Mouse (Mus musculus) CH12.LX (cell line): ENCODE measurements around the gene Olfr954. TPM values are rescaled to one million over a fixed set of nuclear protein-coding genes. Genes with fewer than 3 reads are reported as not detected.

Experiments
- DNase-seq: peaks from one replicate; pipeline ENCODE4 v3.0.0-alpha.2; 2013; ENCODE audit errors: extremely low read depth
- H3K27ac ChIP-seq: 2 replicates; pipeline ENCODE4 v1.5.1; 2012; ENCODE audit warnings: low read depth, mild to moderate bottlenecking, control low read depth, moderate library complexity; ENCODE audit not compliant: insufficient read depth
- H3K27me3 ChIP-seq: replicated peaks from 2 replicates; pipeline ENCODE3; 2012; ENCODE audit warnings: inconsistent platforms
- H3K36me3 ChIP-seq, 2 experiments: replicated peaks in 1 of 2; 2 replicates each; pipeline versions ENCODE3 to v1.6.1; 2012; ENCODE audit warnings: inconsistent platforms in 1 of 2, low read length in 1 of 2, mild to moderate bottlenecking in 1 of 2, mixed read lengths in 1 of 2, moderate library complexity in 1 of 2; ENCODE audit not compliant: control insufficient read depth in 1 of 2, insufficient read depth in 1 of 2
- H3K4me1 ChIP-seq, 2 experiments: 2 replicates each; pipeline ENCODE4 v1.6.1; 2012; ENCODE audit warnings: inconsistent platforms in 1 of 2, moderate library complexity in 1 of 2; ENCODE audit not compliant: insufficient read depth in 2 of 2, control insufficient read depth in 1 of 2
- H3K4me2 ChIP-seq: 2 replicates; pipeline ENCODE4 v1.6.1; 2012; ENCODE audit warnings: low read depth, mild to moderate bottlenecking, control low read depth; ENCODE audit not compliant: poor library complexity, insufficient read depth, severe bottlenecking
- H3K4me3 ChIP-seq, 3 experiments: fragments of 150-350 bp in 1 of 3; sonication (generic) in 1 of 3; replicated peaks in 1 of 3; 2 replicates each; pipeline versions ENCODE3 to v1.5.1; 2011 to 2012; ENCODE audit warnings: low read depth in 2 of 3, low read length in 2 of 3, mild to moderate bottlenecking in 2 of 3, moderate library complexity in 2 of 3, control low read depth in 1 of 3, improper control_type of control experiment in 1 of 3, inconsistent platforms in 1 of 3, mixed read lengths in 1 of 3; ENCODE audit not compliant: poor library complexity in 1 of 3
- H3K79me2 ChIP-seq: replicated peaks from 2 replicates; pipeline ENCODE4 v1.6.1; 2012; ENCODE audit warnings: mild to moderate bottlenecking, moderate library complexity; ENCODE audit not compliant: control insufficient read depth, poor library complexity, insufficient read depth, severe bottlenecking; ENCODE audit errors: extremely low read depth
- H3K9ac ChIP-seq: 2 replicates; pipeline ENCODE4 v1.6.1; 2012; ENCODE audit warnings: low read depth, mild to moderate bottlenecking, control low read depth, moderate library complexity; ENCODE audit not compliant: insufficient read depth
- H3K9me3 ChIP-seq: replicated peaks from 2 replicates; pipeline ENCODE3; 2012; ENCODE audit warnings: low read length, inconsistent platforms, mixed read lengths
- CHD1 ChIP-seq: IDR thresholded peaks from 2 replicates; pipeline ENCODE4 v1.6.1; 2012; ENCODE audit warnings: low read depth, low read length, improper control_type of control experiment, inconsistent platforms
- CHD2 ChIP-seq: IDR thresholded peaks from 2 replicates; pipeline ENCODE4 v1.6.1; 2011; ENCODE audit warnings: low read length, improper control_type of control experiment
- CTCF ChIP-seq, 2 experiments: IDR thresholded peaks in 1 of 2; conservative IDR thresholded peaks in 1 of 2; 2 replicates each; pipeline ENCODE4 v1.5.1; 2011 to 2012; ENCODE audit warnings: low read depth in 2 of 2, low read length in 2 of 2, improper control_type of control experiment in 1 of 2, inconsistent platforms in 1 of 2, mild to moderate bottlenecking in 1 of 2, moderate library complexity in 1 of 2
- E2F4 ChIP-seq: IDR thresholded peaks from 2 replicates; pipeline ENCODE4 v1.6.1; 2011; ENCODE audit warnings: low read depth, low read length, improper control_type of control experiment; ENCODE audit not compliant: insufficient replicate concordance
- EP300 ChIP-seq: IDR thresholded peaks from 2 replicates; pipeline ENCODE4 v1.6.1; 2011; ENCODE audit warnings: low read length, improper control_type of control experiment
- ETS1 ChIP-seq: conservative IDR thresholded peaks from 2 replicates; pipeline ENCODE4 v1.6.1; 2012; ENCODE audit warnings: low read depth, mild to moderate bottlenecking, inconsistent platforms, low read length, improper control_type of control experiment, moderate library complexity
- GABPA ChIP-seq: IDR thresholded peaks from 2 replicates; pipeline ENCODE4 v1.6.1; 2012; ENCODE audit warnings: low read depth, low read length, improper control_type of control experiment, inconsistent platforms; ENCODE audit not compliant: insufficient replicate concordance
- IRF4 ChIP-seq: IDR thresholded peaks from 2 replicates; pipeline ENCODE4 v1.6.1; 2014; ENCODE audit warnings: low read depth, mild to moderate bottlenecking, inconsistent platforms, low read length, improper control_type of control experiment
- JUN ChIP-seq: IDR thresholded peaks from 2 replicates; pipeline ENCODE4 v1.6.1; 2011; ENCODE audit warnings: low read depth, mild to moderate bottlenecking, low read length, improper control_type of control experiment, moderate library complexity; ENCODE audit not compliant: insufficient read depth
- KAT2A ChIP-seq: IDR thresholded peaks from 2 replicates; pipeline ENCODE4 v1.6.1; 2012; ENCODE audit warnings: low read length, improper control_type of control experiment, inconsistent platforms; ENCODE audit not compliant: insufficient replicate concordance
- MAFK ChIP-seq: IDR thresholded peaks from 2 replicates; pipeline ENCODE4 v1.6.1; 2011; ENCODE audit warnings: low read length, improper control_type of control experiment; ENCODE audit not compliant: insufficient replicate concordance
- MAZ ChIP-seq: IDR thresholded peaks from 2 replicates; pipeline ENCODE4 v1.6.1; 2012; ENCODE audit warnings: low read depth, mild to moderate bottlenecking, inconsistent platforms, low read length, improper control_type of control experiment, moderate library complexity
- MEF2A ChIP-seq: IDR thresholded peaks from 2 replicates; pipeline ENCODE4 v1.6.1; 2014; ENCODE audit warnings: low read depth, mild to moderate bottlenecking, inconsistent platforms, low read length, improper control_type of control experiment, borderline replicate concordance
- MXI1 ChIP-seq: IDR thresholded peaks from 2 replicates; pipeline ENCODE4 v1.6.1; 2011; ENCODE audit warnings: mild to moderate bottlenecking, low read depth, low read length, improper control_type of control experiment
- MYC ChIP-seq: IDR thresholded peaks from 2 replicates; pipeline ENCODE4 v1.6.1; 2011; ENCODE audit warnings: low read depth, mild to moderate bottlenecking, improper control_type of control experiment, low read length
- NELFE ChIP-seq: IDR thresholded peaks from 2 replicates; pipeline ENCODE4 v1.6.1; 2011; ENCODE audit warnings: low read depth, low read length, improper control_type of control experiment
- NRF1 ChIP-seq: IDR thresholded peaks from 2 replicates; pipeline ENCODE4 v1.6.1; 2014; ENCODE audit warnings: low read depth, mild to moderate bottlenecking, inconsistent platforms, low read length, improper control_type of control experiment, moderate library complexity
- PAX5 ChIP-seq: IDR thresholded peaks from 2 replicates; pipeline ENCODE4 v1.6.1; 2012; ENCODE audit warnings: low read length, inconsistent platforms, mixed read lengths
- POLR2AphosphoS2 ChIP-seq: IDR thresholded peaks from 2 replicates; pipeline ENCODE4 v1.6.1; 2011; ENCODE audit warnings: low read depth, low read length, improper control_type of control experiment
- RCOR1 ChIP-seq: conservative IDR thresholded peaks from 2 replicates; pipeline ENCODE4 v1.6.1; 2012; ENCODE audit warnings: low read depth, mild to moderate bottlenecking, inconsistent platforms, low read length, improper control_type of control experiment
- TCF12 ChIP-seq: IDR thresholded peaks from 2 replicates; pipeline ENCODE4 v1.6.1; 2014; ENCODE audit warnings: low read depth, mild to moderate bottlenecking, inconsistent platforms, low read length, improper control_type of control experiment
- USF1 ChIP-seq: IDR thresholded peaks from 2 replicates; pipeline ENCODE4 v1.6.1; 2014; ENCODE audit warnings: low read depth, mild to moderate bottlenecking, inconsistent platforms, low read length, improper control_type of control experiment
- ZKSCAN1 ChIP-seq: IDR thresholded peaks from 2 replicates; pipeline ENCODE4 v1.6.1; 2012; ENCODE audit warnings: low read depth, inconsistent platforms, low read length, improper control_type of control experiment, borderline replicate concordance
- dilution Hi-C: fragments of 300-500 bp; cut with MboI; formaldehyde crosslinking; loops from 2 replicates; pipeline ENCODE4 v1.14.3; 2020; ENCODE audit warnings: low sequenced_read_pairs; ENCODE audit not compliant: extremely low pct_unique_long_range_greater_than_20kb, extremely low pct_ligation_motif_present
- in situ Hi-C: fragments of 300-500 bp; cut with MboI; formaldehyde crosslinking; loops from 3 replicates; pipeline ENCODE4 v1.14.3; 2019; ENCODE audit warnings: low sequenced_read_pairs, low pct_ligation_motif_present, low pct_unique_long_range_greater_than_20kb, mixed read lengths
- polyA plus RNA-seq: library from polyadenylated mRNA; unstranded; fragments of >175 nt; gene quantifications from 2 replicates; pipeline ENCODE4 v1.2.1, GENCODE M21; 2012; ENCODE audit warnings: low read depth; ENCODE audit not compliant: insufficient read length
- total RNA-seq, 2 experiments: library from RNA; depleted of rRNA; stranded (reverse); fragments of 300-350 nt in 1 of 2; fragments of >200 nt in 1 of 2; gene quantifications; 2 replicates each; pipeline ENCODE4 v1.2.3; 2012 to 2014

Gene Olfr954
- total RNA-seq (2012; rRNA removed) (not detected in 2 replicates), total RNA-seq (2014; rRNA removed) (not detected in 2 replicates), polyA plus RNA-seq (not detected in 2 replicates)

DNA sequence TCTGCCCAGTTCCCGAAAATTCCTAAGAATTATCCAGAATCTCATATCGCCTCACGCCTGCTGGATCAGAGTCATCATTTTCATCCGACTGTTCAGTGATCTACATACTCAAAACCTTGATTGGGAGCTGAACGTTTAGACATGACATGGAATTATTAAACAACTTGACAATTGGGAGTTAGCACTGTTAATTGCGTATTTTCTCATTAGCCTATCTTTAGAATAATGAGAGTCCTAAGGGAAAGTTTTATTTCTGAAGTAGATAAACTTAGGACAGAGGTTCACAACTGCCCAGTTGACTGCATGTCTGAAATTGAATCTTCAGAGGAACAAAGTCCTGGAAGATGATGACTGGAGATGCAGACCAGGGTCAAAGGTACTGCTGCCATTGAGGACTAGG, at the start of gene Olfr954:
Gene Olfr954, plus strand, starts transcription at position 301 of the 400 bp plus-strand sequence.
- H3K27ac ChIP-seq = no peak within 1 kb of the TSS
- no peak within 1 kb of the TSS for H3K9ac ChIP-seq
- H3K4me3 ChIP-seq = no peak within 1 kb of the TSS
- dilution Hi-C loops (no loop called here), in situ Hi-C loops (no loop called here)
- H3K36me3 ChIP-seq = no peaks in the 10 kb centered on the region
- H3K27me3 ChIP-seq = no peaks in the 10 kb centered on the region
- no peaks in the 10 kb centered on the region for H3K4me1 ChIP-seq
- TF ChIP-seq CTCF (conservative IDR thresholded peaks at IDR 0.05 in 1 of 2, IDR thresholded peaks at IDR 0.05 in 1 of 2; ENCODE audit: low read depth in 2 of 2, low read length in 2 of 2) (no peak), KAT2A (no peak), MAZ (no peak), EP300 (no peak), MEF2A (no peak), CHD1 (no peak), MYC (no peak), JUN (no peak), TCF12 (no peak), PAX5 (no peak), IRF4 (no peak), CHD2 (no peak), GABPA (no peak), POLR2AphosphoS2 (no peak), NELFE (no peak)
- H3K4me2 ChIP-seq = no peak within 1 kb of the TSS
- H3K79me2 ChIP-seq = no peaks in the 10 kb centered on the region
- H3K9me3 ChIP-seq = no peaks in the 10 kb centered on the region
- DNase-seq = no peak

DNA sequence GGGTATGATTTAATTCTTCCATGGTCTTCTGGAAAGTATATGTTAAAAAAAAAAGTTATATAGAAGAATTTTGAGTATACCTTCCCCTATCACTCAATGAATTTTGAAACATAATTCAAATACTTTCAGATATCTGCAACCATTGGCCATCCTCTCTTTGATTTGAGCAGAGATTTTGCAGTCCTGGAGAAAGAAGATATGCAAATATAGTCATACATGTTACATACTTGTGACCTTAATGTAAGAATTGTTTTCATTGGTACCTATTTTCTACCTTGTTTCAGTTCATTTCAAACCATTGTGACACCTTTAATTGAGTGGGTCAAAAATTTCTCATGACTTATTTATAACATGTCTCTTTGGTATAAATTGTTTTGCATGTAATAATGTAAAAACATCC, 29.5 kb upstream of the Olfr954 start, which contains the start of gene Olfr952:
Gene Olfr952, minus strand, starts transcription at position 101 of the 400 bp plus-strand sequence.
- TF ChIP-seq USF1 (no peak), ZKSCAN1 (no peak), TCF12 (no peak), RCOR1 (no peak), NRF1 (no peak), MXI1 (no peak), E2F4 (no peak), ETS1 (no peak), KAT2A (no peak), MAFK (no peak), CHD2 (no peak)
- H3K9ac ChIP-seq = no peak within 1 kb of the TSS
- in situ Hi-C loops (no loop called here), dilution Hi-C loops (no loop called here)
- H3K79me2 ChIP-seq = no peaks in the 10 kb centered on the region
- H3K4me2 ChIP-seq = no peak within 1 kb of the TSS
- H3K27ac ChIP-seq = no peak within 1 kb of the TSS
- no peaks in the 10 kb centered on the region for H3K36me3 ChIP-seq
- H3K27me3 ChIP-seq = no peaks in the 10 kb centered on the region
- H3K4me1 ChIP-seq = no peaks in the 10 kb centered on the region
- H3K9me3 ChIP-seq = no peaks in the 10 kb centered on the region
- no peak for DNase-seq
- no peak within 1 kb of the TSS for H3K4me3 ChIP-seq
